Mouse (Mus musculus) erythroblast, embryonic 14.5 days (primary cell): ENCODE measurements around the gene Fam122c.

ENCODE experiments used
- GATA1 ChIP-seq: IDR thresholded peaks from 2 replicates; pipeline ENCODE4 v1.6.1; 2012; ENCODE audit warnings: low read length, inconsistent platforms, mixed read lengths
- TAL1 ChIP-seq: IDR thresholded peaks from 3 replicates; pipeline ENCODE4 v1.6.1; 2012; ENCODE audit warnings: low read length, inconsistent platforms, mixed read lengths

DNA sequence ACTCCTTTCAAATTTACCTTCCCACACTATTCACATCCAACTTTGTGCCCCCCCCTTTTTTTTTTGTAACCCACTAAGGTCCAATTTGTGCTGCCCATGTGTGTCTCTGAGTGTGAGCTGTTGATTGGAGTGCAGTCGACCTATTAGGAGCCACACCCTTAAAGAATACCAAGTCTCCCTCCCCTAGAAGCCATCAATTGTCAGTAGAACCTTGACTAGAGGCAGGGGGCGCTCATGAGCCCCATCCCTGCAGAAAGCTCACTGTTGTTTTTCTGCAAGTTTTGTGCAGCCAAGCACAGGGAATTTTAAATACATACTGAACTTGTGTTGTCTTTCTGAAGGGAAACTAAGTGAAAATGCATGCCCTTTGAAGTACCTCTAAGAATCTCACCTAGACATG, 35.3 kb upstream of the Fam122c start:
- no peak for TF ChIP-seq TAL1
- TF ChIP-seq GATA1, result no peak
